Mouse (Mus musculus) monocyte, adult 2 months (primary cell): Measurements from ENCODE around the gene Ap3m1.
A peak's percentile ranks its signal among the peaks of the same experiment; 100 is the strongest.
"Not testable (repeated sequence)": the region's sequence is repeated elsewhere in the genome, so short reads cannot be mapped to it uniquely, and the experiment has no call there.

Experiments
- DNase-seq, 2 experiments: peaks; one replicate each; pipeline ENCODE4 v3.0.0; 2022; ENCODE audit warnings: low spot score in 2 of 2, low read depth in 1 of 2

Gene Ap3m1

DNA sequence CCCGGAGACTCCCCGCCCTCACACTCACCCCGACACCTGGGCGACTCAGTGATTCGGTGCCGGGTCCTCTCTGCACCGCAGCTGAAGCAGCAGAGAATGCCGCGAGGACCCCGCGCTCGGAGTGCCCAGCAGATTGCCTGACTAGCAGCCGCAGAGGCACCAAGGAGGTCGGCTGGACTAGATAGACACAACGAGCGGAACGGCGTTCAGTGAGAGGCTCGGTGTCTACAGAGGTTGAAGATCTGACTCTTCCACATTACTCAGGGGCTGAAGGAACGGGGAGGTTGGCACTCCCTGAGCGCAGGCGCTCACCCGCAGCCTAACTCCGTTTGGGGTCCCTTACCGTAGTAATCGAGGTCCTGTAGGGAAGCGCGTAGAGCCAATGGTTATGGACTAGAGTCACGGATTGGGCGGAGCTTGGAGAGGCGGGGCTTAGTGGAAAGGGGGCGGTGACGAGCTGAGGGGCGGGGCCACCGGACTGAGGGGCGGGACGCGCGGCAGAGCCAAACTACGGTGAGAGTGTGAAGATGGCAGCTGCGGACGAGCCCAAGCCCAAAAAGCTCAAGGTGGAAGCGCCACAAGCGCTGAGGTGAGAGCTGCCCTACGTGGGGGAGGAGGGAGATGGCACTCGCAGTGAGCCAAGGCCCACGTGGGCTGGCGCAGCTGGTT, at the start of gene Ap3m1, which contains the start of gene Adk:
Gene Ap3m1, minus strand, starts transcription at position 397 of the 669 bp plus-strand sequence.
Gene Adk, plus strand, starts transcription at position 463 of the 669 bp plus-strand sequence.
- DNase-seq: peak; percentile 85 to 93

DNA sequence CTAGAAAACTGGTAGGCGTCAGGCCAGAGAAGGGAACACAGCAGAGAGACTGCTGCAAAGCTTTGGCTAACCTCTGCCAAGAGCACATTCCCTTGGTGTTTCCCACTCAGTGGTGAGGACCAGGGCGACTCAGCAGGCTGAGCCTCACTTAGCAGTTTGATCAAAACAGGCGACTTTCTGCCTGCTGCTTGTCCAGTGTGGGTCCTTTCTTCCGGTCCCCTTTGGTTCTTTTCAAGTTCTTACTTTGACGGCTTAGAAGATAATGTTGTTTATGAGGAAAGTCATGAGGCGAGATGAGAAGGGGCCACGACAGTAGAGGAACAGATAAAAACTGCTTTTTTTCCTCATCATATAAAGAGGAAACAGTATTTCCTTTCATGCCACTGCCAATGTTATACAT, 49.3 kb upstream of the Ap3m1 start:
- DNase-seq: no peak

DNA sequence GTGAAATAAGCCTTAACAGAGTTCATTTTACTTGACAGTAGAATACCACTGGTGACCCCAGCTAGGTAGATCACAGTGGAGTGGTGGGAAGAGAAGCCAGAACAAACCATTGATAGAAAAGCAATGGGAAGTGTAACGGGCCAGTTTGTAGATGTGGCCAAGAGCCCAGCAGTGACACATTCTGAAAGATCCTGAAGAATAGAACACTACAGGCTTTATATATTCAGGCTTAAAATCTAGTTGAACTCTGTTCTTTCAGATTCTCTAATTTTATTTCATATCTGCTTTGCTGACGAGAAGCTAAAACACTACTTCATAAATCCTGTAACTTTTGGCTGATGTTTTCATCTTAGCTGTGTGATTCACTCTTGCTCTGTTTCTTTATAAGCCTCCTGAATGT, 48.6 kb upstream of the Ap3m1 start:
- no peak for DNase-seq

DNA sequence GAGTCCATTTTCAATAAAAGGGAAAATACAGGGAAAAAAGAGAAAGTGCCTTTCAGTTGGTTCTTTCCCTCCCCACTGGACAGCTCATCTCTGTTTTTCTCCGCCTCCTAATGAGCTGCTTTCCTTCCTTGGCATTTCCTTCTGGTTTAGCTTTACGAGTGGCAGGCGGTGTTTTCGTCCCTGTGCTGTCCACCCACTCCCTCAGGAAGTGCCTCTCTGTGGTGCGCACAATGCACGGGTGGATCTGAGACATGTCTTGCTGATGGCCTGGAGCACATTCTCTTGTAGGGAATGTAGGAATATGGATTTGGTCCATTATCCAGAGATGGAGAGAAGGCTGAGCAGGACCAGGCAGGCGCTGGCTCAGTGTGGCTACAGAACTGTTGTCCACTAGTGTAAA, 47.1 kb upstream of the Ap3m1 start:
- DNase-seq: no peak

DNA sequence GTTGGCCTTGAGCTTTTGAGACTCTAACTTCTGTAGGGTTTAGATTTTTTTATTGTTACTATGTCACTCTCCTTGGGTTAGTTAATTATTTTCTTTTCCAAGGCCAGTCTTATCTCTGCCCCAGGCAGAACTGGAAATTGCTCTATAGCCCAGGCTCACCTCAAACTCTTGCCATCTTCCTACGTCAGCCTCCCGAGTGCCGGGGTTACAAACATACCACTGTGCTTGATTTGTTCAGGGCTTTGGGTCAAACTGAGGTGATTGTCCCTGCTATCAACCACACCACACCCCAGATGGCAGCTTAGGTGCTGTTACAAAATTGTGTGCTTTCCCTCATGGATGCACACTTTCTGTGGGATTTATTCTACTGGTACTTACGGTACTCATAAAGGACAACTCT, 44.4 kb upstream of the Ap3m1 start:
- no peak for DNase-seq

DNA sequence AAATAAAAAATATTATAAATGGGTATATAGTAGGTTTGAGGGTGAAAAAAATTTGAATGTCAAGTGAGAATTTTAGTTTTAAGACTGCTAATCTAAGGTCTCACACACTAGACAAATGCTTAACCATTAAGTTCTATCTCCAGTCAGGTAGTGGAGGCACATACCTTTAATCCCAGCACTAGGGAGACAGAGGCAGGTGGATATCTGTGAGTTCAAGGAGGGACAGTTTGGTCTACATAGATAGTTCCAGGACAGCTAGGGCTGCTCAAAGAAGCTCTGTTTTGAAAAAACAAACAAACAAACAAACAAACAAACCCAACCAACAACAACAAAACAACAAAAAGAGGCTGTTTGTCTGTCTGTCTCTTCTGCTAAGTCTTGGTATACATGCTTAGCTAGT, 44.0 kb upstream of the Ap3m1 start:
- DNase-seq: no peak

DNA sequence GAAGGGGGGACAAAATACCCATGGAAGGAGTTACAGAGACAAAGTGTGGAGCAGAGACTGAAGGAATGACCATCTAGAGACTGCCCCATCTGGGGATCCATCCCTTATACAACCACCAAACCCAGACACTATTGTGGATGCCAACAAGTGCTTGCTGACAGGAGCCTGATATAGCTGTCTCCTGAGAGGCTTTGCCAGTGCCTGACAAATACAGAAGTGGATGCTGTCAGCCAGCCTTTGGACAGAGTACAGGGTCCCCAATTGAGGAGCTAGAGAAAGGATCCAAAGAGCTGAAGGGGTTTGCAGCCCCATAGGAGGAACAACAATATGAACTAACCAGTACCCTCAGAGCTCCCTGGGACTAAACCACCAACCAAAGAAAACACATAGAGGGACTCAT, 41.9 kb upstream of the Ap3m1 start:
- DNase-seq: not testable (repeated sequence)

DNA sequence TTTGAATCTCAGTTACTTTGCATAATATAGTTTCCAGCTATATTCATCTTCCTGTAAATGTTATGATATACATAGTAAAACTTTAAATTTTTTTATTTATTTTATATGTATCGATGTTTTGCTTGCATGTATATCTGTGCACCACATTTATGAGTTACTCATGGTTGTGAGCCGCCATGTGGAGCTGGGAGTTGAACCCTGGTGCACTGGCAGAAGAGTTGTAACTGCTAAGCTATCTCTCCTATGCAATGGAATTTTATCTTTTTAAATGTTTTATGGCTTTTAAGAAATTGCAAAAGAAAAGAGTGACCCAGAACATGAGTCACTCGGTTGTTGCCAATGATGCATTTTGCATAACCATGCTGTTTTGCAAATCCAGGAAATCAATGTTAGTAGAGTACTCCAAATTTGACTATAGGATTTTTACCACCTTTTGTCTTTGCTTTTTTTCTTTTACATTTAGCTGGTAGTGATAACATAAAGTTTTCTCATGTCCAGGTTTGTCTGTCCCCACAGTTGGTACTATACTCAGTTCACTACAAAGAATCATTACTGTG, 38.7 kb upstream of the Ap3m1 start:
- no peak for DNase-seq

DNA sequence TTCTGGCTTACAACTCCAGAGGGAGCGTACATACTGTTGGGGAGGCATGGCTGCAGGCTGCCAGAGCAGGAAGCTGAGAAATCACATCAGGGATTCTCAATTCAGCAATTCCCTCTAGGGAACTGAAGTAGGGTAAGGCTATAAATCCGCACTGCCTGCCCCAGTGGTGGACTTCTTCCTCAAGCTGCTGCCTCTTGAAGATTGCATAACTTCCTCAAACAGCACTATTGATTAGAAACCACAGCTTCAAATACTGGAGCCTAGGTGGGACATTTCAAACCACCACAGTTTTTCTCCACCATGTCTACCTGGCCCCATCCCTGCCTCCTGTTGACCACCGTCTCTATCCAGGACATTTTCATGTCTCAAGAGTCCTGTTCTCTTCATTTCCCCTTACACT, 38.1 kb upstream of the Ap3m1 start:
- peak; percentile 7 to 11 for DNase-seq

DNA sequence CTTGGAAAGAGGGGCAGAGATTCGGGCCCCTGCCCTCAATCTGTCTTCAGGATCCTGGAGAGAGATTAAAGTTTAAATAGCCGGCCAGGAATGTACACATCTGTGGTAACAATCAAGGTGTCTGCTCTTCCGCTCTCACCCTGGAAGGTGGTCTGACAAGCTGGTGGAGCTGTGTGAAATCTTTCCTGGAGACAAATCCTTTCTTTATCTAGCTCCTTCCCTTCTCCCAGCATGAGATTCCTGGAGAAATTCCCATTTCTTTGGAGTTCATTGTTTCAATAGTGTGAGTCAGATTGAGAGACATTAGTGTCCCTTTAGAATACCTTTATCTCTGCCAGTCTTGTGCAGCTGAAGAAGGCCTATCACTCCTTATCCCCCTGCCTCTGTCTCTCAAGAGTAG, 36.4 kb upstream of the Ap3m1 start:
- no peak for DNase-seq

DNA sequence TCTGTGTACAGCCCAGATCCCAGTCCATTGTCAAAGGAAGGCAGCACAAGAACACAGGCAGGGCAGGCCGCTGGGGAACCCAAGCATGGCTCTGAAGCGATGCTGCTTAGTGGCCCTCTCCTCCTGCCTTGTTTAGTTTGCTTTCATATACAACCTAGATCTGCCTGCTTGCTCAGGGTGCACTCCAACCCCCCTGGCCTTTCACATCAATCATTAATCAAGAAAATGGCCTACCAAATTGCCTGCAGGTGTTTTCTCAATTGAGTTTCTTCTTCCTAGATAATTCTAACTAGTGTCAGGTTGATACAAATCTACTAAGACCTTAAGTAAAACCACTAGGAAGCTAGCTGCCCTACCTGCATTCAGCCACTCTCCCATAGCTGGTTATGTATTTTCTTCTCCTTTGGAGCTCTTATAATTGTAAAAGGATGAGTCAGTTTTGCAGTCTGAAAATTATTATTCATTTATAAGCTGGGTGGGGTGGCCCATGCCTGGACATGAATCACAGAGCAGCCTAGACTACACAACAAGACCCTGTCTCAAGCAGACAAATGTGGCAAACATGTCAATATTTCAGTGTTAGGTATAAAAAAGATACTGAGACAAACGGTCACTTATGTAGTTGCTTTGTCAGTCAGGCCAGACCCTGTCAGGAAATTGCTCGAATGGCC, 35.2 kb upstream of the Ap3m1 start:
- DNase-seq: no peak

DNA sequence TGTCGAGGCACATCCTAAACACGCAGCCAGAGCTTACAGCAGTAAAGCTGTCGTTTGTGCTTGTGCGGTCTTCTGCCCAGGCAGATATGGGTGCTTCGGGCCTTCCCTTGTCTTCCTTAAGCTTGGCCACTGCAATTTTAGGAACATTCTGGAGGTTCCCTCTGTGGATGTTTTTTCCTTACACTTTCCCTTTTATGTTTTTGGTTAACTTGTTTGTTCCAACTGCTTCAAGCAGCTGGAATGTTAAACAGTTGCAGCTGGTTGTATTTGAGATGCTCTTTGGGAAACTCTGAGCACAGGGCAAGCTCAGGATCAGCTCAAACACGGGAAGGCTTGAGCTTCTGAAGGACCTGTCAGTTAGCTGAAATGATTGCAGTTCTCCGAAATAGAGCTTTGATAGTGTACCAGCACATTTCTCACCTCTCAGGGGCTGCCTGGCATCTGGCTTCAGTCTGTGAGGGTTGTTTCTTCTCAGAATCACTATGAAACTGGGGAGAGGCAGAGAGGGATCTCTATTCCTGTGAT, 34.6 kb upstream of the Ap3m1 start:
- no peak for DNase-seq

DNA sequence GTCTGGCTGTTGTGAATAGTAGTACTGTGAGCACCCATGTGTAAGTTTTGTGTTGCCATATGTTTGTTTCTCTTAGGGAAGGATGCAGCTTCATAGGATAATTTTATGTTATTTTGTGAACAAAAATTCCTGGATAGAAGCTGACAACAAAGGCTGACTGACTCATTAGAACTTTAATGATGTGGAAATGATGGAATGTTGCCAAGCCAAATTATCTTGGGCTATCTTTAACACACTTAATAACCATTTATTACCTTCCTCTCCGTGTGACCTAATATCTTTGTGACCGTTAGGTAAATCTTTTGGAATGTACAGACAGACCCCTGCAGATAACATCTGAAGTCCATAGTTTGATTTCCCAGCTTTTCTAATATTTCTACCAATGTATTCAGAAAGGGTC, 33.8 kb upstream of the Ap3m1 start:
- DNase-seq: no peak

DNA sequence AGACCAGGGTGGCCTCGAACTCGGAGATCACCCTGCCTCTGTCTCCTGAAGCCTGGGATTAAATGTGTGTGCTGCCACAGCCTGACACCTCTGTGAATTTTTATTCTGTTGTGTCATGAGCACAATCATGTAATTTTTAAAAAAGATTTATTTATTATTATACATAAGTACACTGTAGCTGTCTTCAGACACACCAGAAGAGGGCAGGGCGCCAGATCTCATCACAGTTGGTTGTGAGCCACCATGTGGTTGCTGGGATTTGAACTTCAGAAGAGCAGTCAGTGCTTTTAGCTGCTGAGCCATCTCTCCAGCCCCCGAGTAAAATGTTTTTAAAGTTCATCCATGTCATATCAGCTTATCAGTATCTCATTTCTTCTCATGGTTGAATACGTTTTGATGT, 33.4 kb upstream of the Ap3m1 start:
- no peak for DNase-seq

DNA sequence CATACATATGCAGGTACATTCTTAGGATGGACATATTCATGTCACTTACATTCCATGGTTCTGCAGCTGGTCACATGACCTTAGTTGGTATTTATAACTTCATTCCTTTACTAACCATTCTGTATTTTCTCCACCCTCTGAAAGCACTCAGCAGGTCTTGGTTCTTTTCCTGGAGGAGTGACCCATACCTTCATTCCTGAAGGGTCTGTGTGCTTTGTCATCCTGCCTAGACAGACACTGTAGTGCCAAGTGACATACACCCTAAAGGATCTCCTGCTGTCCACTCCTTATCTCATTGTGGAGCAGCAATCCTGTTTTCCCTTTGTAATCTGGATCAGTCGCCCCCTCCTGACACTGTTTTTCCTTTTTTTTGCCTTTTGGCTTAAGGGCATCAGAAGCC, 30.5 kb upstream of the Ap3m1 start:
- DNase-seq: no peak

DNA sequence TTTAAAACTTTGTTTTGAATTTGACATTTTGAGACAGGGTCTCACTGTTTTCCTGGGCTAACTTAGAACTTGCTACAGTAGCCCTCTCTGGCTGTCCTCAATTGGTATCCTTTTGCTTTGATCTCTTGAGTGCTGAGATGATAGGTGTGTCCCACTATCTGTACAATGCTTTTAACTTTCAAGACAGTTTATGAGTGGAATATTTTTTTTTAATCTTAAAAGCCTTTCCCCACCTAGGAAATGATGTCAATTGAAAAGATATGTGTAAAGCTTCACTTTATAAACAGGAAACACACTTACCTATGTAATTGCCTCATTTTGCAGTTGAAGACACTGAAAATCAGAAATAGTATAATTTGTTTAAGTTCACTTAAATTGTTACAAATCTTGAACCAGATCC, 26.2 kb upstream of the Ap3m1 start:
- DNase-seq: no peak

DNA sequence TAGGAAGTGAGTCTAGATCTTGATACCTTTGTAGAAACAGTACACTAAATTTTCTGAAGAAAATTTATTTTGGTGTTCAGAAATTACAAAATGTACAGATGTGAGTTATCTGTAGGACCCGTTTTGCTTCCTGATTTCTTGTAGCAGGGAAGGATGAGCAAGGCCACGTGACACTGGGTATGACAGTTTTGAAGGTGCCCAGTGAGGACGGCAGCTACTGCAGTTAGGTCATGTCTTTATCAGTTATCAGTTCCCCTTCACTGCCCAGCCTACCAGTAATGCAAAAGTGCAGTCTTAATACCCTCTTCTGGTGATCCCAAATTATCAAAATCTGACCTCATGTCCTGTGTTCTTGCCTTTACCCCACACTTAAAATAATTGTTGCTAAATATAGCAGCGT, 25.6 kb upstream of the Ap3m1 start:
- DNase-seq: no peak

DNA sequence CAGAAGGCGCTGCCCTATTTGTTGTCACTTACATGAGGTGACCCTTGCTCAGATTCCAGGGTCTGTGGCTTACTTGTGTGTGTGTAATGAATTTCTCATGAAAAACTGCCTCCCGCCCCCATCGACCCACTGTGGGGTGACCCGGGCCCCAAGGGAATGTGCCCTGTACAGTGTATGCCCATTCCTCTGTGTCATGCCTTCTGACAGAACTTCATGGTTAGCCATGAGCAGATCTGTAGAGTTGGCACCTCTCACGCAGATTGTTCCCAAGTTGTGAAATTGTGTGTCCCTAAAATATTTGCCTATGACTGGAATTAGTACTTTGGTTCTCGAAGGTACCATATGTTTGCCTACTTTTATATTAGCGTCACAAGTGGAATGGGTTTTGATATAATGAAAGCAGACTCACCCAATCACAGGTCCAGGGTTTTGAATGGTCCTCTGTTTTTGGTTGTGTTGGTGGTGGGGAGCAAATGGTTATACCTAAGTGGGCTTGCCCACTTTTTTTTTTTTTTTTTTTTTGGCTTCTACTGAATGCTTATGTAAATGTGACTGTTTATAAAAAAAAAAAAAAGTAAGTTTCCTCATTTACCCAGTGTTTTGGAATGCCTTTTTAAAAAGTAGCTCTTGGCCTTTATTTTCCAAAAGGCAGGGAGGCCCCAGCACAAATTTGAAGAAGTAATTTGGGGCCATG, 24.3 kb upstream of the Ap3m1 start:
- DNase-seq: no peak

DNA sequence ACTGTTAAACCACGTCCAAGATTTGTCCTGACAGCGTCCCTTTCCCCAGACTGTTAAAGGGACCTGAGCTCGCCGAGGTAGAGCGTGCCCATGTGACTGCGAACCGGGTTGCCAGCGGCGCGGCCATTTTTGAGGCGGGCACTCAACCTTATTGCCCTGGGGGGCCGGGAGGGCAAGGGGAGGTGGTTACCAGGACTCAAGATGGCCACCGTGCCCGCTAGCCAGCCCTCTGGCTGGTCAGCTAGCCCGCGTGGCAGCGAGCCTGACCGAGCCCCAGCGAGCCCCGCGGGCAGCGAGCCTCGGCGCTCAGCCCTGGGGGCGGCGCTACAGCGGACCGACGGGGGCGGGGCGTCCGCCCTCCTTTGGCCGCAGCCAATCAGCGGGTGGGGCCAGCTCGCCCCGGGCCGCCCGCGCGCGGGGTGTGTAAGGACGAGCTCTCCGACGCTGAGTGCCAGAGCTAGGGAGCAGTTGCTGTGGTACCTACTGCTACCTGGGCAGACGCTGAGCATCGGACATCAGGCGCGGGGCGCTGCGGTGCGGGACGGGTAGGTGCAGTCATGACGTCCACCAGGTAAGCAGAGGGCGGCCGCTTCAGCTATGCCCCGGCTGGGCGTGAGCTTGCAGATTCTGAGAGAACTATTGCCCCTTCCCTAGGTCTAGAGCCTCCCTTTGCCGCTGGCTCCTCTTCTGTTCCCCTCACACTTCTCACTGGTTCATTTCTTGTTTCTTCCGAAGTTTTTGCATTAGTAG, 23.6 kb upstream of the Ap3m1 start:
- DNase-seq: peak; percentile 90 to 91

DNA sequence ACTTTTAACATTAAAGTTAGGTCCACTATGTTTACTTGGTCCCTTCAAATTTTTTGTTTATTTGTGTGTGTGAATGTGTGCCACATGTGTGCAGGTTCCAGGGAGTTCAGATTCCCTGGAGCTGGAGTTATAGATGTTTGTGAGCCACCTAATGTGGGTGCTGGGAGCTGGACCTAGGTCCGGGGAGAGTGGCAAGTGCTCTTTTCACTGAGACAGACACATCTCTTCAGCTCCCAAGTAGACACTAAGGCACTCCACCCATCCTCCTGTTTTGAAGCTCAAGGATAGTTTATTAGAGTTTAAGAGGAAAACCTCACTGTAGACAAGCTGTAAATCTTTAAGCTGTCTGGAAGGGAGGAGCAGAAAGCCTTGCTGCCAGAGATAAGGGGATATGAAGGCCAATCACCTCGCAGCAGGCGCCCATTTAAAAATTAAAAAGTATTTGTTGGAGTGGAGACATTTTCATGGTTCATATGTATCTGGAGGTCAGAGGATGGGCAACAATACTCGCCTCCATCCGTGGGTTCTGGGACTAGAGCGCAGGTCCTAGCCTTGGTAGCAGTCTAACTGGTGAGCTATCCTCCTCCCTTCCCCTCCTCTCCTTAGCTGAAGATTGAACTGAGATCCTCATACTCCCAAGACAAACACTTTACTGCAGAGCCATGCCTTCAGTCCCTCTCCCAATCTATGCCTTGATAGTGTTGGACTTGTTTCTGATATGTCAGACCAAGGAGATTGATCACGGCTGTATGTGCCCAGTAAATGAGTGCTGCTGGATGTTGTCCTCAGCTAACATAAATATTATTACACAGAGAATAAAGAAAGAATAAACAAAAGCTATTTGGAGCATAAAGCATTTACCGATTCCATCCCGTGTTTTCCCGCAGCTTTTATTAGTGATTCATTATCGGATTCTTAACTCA, 22.4 kb upstream of the Ap3m1 start:
- DNase-seq: no peak
